Mouse (Mus musculus): Measurements from ENCODE around the gene Ano1.

Gene Ano1

GRCm38 (mm10) chr7:144751833-144752232 is at the start of gene Ano1:
Gene Ano1 (minus strand): TSS chr7:144751974.
- no peak for DNase-seq (ENCODE audit: low spot score in 2 of 2)

GRCm38 (mm10) chr7:144798471-144798870 is 46.7 kb upstream of the Ano1 start:
- no peak for DNase-seq (ENCODE audit: low spot score in 2 of 2)

- DNase-seq (ENCODE audit: low spot score in 2 of 2): no peak
Measured at GRCm38 (mm10) chr7:144796986-144797735, 45.4 kb upstream of the Ano1 start.

DNA sequence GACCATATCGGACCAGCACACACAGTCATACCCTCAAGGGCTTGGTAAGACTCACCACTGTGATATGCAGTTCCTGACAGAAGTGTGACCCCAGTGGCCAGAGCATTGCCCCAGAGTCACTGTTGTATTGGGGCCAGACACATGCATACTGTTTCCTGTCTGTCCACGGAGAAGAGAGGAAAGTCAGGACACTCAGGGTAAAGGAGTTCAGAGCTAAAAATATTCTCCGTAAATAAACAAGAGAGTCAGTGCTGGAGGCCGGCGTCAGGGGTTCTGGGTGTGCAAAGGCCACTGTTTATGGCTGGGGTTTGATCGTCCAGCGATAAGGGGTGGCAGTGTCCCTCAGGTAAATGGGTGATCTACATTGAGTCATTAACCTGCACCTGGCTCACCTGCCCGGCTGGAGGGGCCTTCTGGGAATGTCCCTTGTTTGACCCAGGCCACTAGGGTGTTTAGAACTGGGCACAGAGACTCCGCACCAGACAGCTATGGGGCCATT is 44.3 kb upstream of the Ano1 start:
- DNase-seq (ENCODE audit: low spot score in 2 of 2): no peak

- no peak for DNase-seq (ENCODE audit: low spot score in 2 of 2)
Measured at GRCm38 (mm10) chr7:144793296-144793695, 41.5 kb upstream of the Ano1 start.

- DNase-seq (ENCODE audit: low spot score in 2 of 2): no peak
Measured at GRCm38 (mm10) chr7:144791426-144791825, 39.7 kb upstream of the Ano1 start.

GRCm38 (mm10) chr7:144789601-144790556 is 38.1 kb upstream of the Ano1 start:
- DNase-seq (ENCODE audit: low spot score in 2 of 2): no peak

- DNase-seq (ENCODE audit: low spot score in 2 of 2): no peak
Measured at GRCm38 (mm10) chr7:144788631-144789030, 36.9 kb upstream of the Ano1 start.

DNA sequence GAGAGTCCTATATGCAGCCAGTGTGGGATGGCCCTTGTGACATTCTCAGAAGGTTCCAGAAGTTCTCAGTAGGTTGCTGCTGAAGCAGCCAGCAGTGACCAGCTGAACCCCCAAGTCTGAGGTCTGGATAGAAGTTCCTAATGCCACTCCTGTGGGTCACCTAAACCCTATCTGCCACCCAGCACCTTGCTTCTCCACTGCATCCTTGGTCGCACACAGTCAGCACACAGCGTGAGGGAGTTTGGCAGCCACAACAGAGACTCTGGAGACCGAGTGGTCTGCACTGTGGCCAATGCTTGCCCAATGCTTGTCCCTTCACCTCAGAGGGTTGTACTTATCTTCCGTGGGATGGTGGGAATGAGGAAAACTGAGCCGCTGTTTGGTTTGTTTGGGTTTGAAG is 35.7 kb upstream of the Ano1 start:
- DNase-seq (ENCODE audit: low spot score in 2 of 2): no peak

GRCm38 (mm10) chr7:144786571-144786970 is 34.8 kb upstream of the Ano1 start:
- DNase-seq (ENCODE audit: low spot score in 2 of 2): no peak

- DNase-seq (ENCODE audit: low spot score in 2 of 2): no peak
Measured at GRCm38 (mm10) chr7:144784176-144784575, 32.4 kb upstream of the Ano1 start.

GRCm38 (mm10) chr7:144782402-144782801 is 30.6 kb upstream of the Ano1 start:
- DNase-seq (ENCODE audit: low spot score in 2 of 2): no peak

DNA sequence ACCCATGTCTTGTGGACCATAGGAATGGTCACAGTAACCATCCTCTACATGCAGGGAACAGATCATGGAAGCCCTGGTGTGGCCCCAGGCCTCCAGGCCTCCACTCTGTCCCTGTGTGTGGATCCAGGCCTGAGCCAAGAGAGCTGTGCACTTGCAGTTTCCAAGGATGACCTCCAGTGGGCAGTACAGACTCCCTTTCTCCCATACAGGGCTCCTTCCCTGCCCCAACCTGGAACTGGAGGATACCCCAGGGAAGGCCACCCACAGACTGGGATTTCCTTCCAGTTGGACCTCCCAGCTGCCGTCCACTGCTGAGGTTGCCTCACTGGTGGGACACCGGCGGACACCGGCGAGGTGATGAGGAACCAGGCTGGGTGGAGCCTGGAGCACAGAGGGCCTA is 29.6 kb upstream of the Ano1 start:
- no peak for DNase-seq (ENCODE audit: low spot score in 2 of 2)

DNA sequence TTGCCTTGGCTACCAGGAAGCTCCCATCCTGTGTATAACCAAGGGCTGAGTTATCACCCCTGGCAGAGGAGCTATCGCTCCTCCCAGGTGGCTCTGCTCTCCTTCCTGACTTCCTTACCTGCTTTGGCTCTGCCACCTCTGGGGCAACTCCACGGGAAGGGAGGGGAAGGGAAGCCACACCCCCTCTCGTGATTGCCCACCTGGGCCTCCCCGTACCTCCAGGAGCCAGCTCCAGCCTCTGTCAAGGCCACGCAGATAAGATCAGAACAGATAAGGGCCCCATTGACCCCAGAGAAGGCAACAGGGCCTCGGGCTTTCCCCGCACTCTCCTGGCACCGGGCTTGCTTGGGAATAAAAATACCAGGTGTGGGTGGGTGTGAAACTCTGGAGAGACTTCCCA is 28.4 kb upstream of the Ano1 start:
- no peak for DNase-seq (ENCODE audit: low spot score in 2 of 2)

DNA sequence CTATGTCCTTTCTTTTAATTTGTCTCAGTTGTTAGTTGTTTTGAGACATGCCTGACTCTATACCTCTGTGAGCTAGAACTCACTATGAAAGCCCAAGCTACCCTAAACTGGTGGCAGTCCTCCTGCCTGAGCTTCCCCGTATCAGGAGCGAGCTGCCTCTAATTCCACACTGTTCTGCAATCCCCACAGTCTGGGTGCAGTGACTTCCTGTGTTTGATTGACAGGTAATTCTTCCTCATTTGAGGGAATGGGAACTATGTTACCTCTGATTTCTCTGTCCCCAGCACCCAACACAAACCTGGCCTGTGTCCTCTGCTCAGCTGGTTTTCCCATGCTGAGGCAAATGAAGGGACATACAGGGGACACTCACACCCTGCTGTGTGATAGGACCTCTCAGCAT is 27.9 kb upstream of the Ano1 start:
- no peak for DNase-seq (ENCODE audit: low spot score in 2 of 2)

DNA sequence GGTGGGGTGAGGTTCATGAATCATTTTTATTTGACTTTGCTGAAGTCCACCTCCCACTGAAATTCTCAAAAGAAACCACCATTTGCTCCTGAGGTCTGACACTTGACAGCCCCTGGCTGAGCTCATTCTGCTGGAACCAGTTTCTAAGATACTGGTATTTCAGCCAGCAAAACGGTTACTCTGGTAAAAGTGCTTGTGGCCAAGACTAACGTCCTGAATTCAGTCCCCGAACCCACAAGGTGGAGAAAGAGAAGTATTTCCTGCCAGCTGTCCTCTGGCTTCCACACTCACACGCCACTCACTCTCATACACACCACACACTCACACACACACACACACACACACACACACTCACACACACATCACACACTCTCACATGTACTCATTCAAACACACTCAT is 26.0 kb upstream of the Ano1 start:
- no peak for DNase-seq (ENCODE audit: low spot score in 2 of 2)

DNA sequence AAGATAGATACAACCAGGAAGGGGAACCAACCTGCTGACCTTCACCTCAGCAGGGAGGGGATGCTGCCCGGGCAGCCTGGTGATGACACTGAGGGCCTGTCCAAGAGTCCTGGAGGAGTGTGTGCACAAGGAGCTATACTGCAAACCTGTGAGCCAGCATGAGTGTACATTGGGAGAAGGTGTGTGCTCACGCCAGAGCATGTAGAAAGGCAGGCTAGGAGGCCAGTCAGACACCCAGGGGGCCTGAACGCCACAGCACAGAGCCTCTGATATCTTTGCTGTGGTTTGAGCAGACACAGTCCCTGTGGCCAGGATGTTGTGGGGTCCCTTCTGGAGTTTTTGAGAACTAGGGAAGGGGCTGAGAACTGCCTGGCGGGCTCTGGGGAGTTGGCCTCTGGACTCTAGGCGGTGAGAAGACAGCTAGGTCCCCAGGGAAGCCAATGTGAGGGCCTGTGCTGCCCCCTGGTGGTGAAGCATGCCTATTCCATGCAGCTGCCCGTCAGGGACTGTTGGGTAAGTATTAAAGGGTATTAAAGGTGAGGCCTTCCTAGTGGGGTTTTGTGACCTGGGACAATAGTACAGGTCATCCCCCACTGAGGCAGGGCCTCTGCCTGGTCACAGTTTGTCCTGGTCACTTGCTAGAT is 24.2 kb upstream of the Ano1 start:
- peak; percentile 25 to 78 for DNase-seq (ENCODE audit: low spot score in 2 of 2)

DNA sequence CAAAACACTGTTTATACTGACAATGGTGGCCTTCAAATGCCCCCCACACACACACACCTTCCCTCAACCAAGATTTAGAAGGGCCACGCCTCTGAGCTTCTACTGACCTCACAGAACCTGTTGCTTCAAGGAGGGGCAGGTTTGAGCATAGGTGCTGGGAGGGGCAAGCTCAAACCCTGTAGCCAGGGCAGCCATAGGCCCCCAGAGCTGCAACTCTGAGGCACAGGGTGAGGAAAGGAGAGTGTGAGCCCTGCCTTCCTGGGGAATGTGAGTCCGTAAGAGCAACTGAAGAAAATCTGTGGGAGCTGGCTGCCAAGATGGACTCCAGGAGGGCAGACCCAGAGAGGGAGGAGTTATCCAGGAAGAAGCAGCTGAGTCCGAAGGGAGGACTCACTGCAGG is 23.4 kb upstream of the Ano1 start:
- no peak for DNase-seq (ENCODE audit: low spot score in 2 of 2)

DNA sequence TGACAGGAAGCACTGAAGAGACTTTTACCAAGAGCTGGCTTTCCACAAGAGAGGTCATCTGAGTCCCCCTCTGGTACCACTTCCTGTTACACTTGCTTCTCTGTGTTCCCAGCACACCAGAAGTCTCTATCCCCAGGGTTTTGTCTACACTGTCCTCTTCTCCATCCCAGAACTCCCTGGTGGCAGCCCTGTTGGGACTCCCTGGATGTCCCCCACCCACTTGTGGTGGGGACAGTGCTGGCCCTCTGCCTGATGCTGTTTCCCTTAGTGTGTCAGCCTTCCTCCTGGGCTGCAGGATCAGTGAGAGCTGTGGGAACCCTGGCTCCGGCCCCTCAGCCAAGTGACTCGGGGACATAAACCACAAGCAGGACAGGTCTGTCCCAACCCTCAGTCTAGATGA is 22.5 kb upstream of the Ano1 start:
- DNase-seq (ENCODE audit: low spot score in 2 of 2): no peak

DNA sequence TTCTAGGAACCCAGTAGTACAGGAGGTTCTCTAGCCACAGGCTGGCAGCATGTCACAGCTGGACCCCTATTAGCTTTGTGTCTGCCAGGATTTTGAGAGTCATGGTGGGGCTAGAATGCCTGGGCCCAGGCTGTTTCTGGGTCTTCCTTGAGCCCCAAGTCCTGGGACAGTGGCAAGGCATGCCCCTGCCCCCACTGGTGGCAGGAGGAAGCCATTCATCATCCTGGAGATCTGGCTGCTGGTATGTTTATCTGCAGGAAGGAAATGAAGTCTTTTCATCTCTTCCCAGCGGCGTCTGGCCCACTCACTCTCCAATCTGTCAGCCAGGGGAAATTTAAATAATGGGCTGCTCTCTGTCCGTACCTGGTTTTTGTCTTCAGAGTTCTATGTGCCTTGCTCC is 18.3 kb upstream of the Ano1 start:
- no peak for DNase-seq (ENCODE audit: low spot score in 2 of 2)

GRCm38 (mm10) chr7:144769434-144770080 is 17.8 kb upstream of the Ano1 start:
- DNase-seq (ENCODE audit: low spot score in 2 of 2): no peak

DNA sequence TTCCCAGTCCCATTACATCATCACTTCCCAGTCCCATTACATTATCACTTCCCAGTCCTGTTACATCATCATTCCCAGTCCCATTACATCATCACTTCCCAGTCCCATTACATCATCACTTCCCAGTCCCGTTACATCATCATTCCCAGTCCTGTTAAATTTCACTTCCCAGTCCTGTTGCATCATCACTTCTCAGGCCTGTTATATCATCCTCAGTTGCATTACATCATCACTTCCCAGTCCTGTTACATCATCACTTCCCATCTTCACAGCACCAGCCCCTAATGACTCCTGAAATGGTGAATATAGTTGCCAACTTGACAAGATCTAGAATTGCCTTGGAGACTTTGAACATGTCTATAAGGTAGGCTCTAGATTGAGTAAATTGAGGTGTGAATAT is 17.1 kb upstream of the Ano1 start:
- no peak for DNase-seq (ENCODE audit: low spot score in 2 of 2)
